Mouse (Mus musculus) G1E (cell line): ENCODE results near the gene Rabif. TPM values are rescaled to one million over a fixed set of nuclear protein-coding genes. Genes with fewer than 3 reads are reported as not detected.

Experiments used
- ATAC-seq: 2 replicates; pipeline ENCODE4 v1.8.0; 2016; ENCODE audit warnings: mild to moderate bottlenecking; ENCODE audit not compliant: insufficient number of reproducible peaks, poor library complexity, low FRiP score, severe bottlenecking; ENCODE audit errors: extremely low read depth
- DNase-seq: peaks from one replicate; pipeline ENCODE4 v3.0.0; 2012; ENCODE audit warnings: low spot score
- H3K27me3 ChIP-seq: 2 replicates; pipeline ENCODE4 v1.6.1; 2012; ENCODE audit warnings: mild to moderate bottlenecking, low read length, inconsistent platforms; ENCODE audit not compliant: insufficient read depth
- H3K36me3 ChIP-seq: replicated peaks from 2 replicates; pipeline ENCODE3; 2012; ENCODE audit warnings: mild to moderate bottlenecking, inconsistent platforms
- H3K4me1 ChIP-seq: 2 replicates; pipeline ENCODE4 v1.6.1; 2012; ENCODE audit warnings: low read depth, low read length, inconsistent platforms, mixed read lengths; ENCODE audit not compliant: insufficient read depth
- H3K4me3 ChIP-seq: 2 replicates; pipeline ENCODE4 v1.5.1; 2012; ENCODE audit warnings: low read depth, mild to moderate bottlenecking, inconsistent platforms, low read length, moderate library complexity, mixed read lengths
- H3K9me3 ChIP-seq: replicated peaks from 2 replicates; pipeline ENCODE4 v1.6.1; 2012; ENCODE audit warnings: inconsistent platforms
- CTCF ChIP-seq: IDR thresholded peaks from 2 replicates; pipeline ENCODE4 v1.5.1; 2012; ENCODE audit warnings: low read depth, low read length, inconsistent platforms, mixed read lengths
- GATA1 ChIP-seq: IDR thresholded peaks from 2 replicates; pipeline ENCODE4 v1.6.1; 2012; ENCODE audit warnings: borderline replicate concordance, low read length, inconsistent platforms, mixed read lengths
- GATA2 ChIP-seq: IDR thresholded peaks from 2 replicates; pipeline ENCODE4 v1.6.1; 2012; ENCODE audit warnings: low read depth, low read length, inconsistent platforms, borderline replicate concordance
- POLR2AphosphoS5 ChIP-seq: IDR thresholded peaks from 2 replicates; pipeline ENCODE4 v1.6.1; 2012; ENCODE audit warnings: low read depth, low read length, inconsistent platforms; ENCODE audit not compliant: insufficient replicate concordance
- TAL1 ChIP-seq: conservative IDR thresholded peaks from 2 replicates; pipeline ENCODE4 v1.6.1; 2012; ENCODE audit warnings: low read depth, low read length, inconsistent platforms, mixed read lengths
- polyA plus RNA-seq: library from polyadenylated mRNA; stranded (reverse); fragments of >175 nt; gene quantifications from 2 replicates; pipeline ENCODE4 v1.2.3, GENCODE M21; 2012
- total RNA-seq, 2 experiments: library from RNA; stranded (forward) in 1 of 2; stranded (reverse) in 1 of 2; fragments of 200-1000 nt in 1 of 2; fragments of >200 nt in 1 of 2; fragmentation: Nextera tagmentation in 1 of 2; gene quantifications; 2 replicates each; pipeline ENCODE4 v1.2.3; 2014 to 2017

The Rabif gene
- total and polyA plus RNA-seq, 3 experiments: 9.2 to 32.2 (median 24.7) TPM

DNA sequence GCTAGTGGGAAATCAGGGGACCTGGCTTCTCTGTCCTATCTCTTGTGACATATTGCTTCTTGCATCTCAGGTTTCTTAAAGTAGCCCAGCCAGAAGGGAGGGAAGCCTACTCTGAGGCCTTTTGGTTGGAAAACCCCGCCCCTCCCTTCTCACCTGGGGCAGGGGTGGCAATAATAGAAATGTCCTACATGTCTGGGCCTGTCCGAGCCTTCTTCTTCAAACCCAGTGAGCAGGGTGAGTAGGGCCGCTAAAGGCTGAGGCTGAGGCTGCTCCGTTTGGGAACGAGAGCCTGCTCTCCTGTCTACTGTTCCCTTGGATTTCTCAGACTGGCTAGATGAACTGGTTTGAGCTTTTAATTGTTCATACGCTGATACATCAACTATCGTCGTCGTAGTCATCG is 46.2 kb downstream of the Rabif start:
- Histone ChIP-seq H3K4me1 (0 out of 2 replicates have a peak, but pooled peaks cover 2% of the 10 kb centered on the region), H3K27me3 (peaks cover 40% of the 10 kb centered on the region), H3K9me3 (peaks cover 9% of the 10 kb centered on the region), H3K36me3 (no peaks in the 10 kb centered on the region), H3K4me3 (no peak overlapping the region)
- TF ChIP-seq CTCF (no peak), TAL1 (no peak)
- DNase-seq: no peak
- ATAC-seq: no peak

DNA sequence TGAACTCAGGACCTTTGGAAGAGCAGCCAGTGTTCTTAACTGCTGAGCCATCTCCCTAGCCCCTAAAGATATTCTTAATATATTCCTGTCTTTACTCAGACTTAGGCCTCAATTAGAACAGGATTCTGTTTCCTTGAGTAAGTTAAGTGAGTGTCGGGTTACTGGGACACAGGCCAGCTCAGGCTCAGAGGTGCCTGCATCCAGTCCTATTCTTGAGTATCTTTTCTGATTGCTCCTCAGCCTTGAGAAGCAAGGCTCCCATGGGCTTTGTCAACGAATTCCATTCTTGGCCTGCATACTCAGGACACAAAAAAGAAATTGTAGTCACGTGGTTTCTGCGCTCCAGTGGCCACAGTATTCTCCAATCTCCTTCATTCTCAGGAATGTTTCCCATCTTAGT is 53.8 kb downstream of the Rabif start:
- Histone ChIP-seq H3K36me3 (no peaks in the 10 kb centered on the region), H3K9me3 (peaks cover 9% of the 10 kb centered on the region), H3K27me3 (peaks cover 31% of the 10 kb centered on the region), H3K4me3 (no peak overlapping the region), H3K4me1 (peaks cover 8% of the 10 kb centered on the region)
- TF ChIP-seq CTCF (no peak), POLR2AphosphoS5 (no peak), GATA2 (no peak), TAL1 (no peak), GATA1 (no peak)
- ATAC-seq (no peak), DNase-seq (no peak)

DNA sequence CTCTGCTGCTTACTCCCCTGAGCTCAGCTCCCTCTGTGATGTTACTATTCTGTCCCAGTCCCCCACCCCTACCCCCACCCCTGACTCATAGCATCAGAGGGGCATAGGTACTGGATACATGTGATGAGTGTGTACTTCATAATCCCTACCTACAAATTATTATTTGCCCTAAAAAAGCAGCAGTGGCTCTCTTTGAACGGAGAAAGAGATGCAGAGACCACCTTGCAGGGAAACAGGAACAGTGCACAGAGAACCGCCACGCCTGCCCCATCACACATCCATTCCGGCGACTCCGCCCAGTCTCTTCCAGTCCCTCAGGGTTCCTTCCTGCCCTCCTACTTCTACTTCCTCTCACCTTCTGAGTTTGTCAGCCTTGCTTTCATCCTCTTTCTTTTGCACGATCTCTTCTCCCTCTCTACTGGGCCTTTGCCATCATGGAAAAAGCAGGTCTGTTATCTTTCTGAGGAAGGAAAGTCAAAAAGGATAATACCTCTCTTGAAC is 55.2 kb downstream of the Rabif start, which contains the start of gene Mgat4e:
Mgat4e (minus strand) TSS at position 51 of the 501 bp plus-strand sequence.
- TF ChIP-seq GATA1 (no peak), GATA2 (no peak), CTCF (no peak), TAL1 (no peak), POLR2AphosphoS5 (no peak)
- H3K4me3 ChIP-seq: no peak within 1 kb of the TSS
- peaks cover 7% of the 10 kb centered on the region for H3K9me3 ChIP-seq
- DNase-seq: no peak
- peaks cover 22% of the 10 kb centered on the region for H3K27me3 ChIP-seq
- no peaks in the 10 kb centered on the region for H3K36me3 ChIP-seq
- peaks cover 11% of the 10 kb centered on the region for H3K4me1 ChIP-seq
- no peak for ATAC-seq

DNA sequence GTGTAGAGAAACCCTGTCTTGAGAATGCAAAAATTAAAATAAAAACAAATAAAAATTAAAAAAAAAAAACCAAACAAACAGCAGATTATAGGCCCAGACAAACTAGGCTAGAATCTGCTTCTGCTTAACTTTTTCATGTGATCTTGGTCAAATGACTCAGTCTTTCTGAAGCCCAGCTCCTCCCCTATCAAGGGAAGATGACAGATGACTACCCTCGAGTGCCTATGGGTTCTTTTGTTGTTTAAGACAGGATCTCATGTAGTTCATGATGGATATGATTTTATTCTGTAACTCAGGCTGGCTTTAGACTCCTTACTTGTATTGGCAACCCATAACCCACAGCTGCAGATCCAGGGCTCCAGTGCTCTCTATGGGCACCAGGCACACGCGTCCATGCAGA is 57.4 kb downstream of the Rabif start:
- DNase-seq: no peak
- ATAC-seq: no peak

DNA sequence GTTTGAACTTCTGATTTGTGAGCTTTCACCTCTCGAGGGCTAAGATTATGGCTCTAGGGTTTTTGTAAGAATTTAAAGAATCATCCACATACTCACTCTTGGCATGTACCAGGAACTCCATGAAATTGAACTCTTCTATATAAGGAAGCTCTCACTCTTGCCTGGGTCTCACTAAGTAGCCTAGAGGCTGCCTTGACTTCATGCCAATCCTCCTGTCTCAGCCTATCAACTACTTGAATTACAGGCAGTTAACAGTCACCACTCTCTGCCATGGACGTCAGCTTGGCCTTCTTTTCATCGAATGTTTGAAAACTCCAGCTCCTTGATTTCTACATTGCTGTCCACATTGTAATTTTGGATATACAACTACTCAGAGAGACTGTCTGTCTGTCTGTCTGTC is 57.9 kb downstream of the Rabif start:
- DNase-seq: no peak
- no peak for TF ChIP-seq POLR2AphosphoS5
- no peak for TF ChIP-seq GATA1
- TF ChIP-seq TAL1: no peak
- no peak for TF ChIP-seq CTCF
- TF ChIP-seq GATA2: no peak

More for the DNA sequence above, 57.4 kb downstream of the Rabif start:
- Histone ChIP-seq H3K27me3 (peaks cover 13% of the 10 kb centered on the region), H3K4me1 (peaks cover 30% of the 10 kb centered on the region), H3K9me3 (no peaks in the 10 kb centered on the region), H3K4me3 (no peak overlapping the region), H3K36me3 (no peaks in the 10 kb centered on the region)
- no peak for TF ChIP-seq GATA1
- no peak for TF ChIP-seq GATA2
- no peak for TF ChIP-seq POLR2AphosphoS5
- TF ChIP-seq TAL1: no peak
- TF ChIP-seq CTCF: no peak

DNA sequence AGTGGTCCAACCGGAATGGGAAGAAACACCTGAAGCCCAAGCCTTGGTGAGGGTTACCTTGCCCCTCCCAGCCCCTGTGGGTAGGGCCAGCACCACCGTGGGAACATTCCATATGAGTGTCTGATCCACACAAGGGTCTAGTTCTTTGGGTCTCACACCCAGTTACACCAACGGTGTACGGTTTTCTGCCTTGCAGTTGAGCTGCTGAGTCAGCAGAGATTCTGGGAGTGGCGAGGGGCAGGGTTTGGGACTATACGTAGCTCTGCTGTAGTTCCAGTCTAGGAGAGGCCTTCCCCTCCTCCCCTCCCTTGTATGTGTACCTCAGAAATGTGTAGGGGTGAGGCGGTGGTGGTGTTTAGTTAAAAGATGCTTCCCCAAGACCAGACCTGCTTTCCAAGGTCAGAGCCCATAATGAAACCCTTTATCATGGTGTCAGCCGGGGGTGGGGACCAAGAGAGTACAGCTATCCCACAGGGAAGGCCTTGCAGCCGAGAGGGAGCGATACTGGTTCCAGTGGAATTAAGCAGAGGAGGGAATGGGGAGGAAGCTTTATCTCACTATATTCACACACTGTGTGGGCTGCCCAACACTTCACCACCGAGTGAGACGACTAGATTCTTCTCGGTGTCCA is 60.9 kb downstream of the Rabif start:
- Histone ChIP-seq H3K36me3 (no peaks in the 10 kb centered on the region), H3K9me3 (no peaks in the 10 kb centered on the region), H3K4me3 (peak overlapping the region; percentile 76; the same call in 1 of the 2 replicates), H3K27me3 (peaks cover 4% of the 10 kb centered on the region), H3K4me1 (peaks cover 46% of the 10 kb centered on the region)
- DNase-seq (peak; percentile 45), ATAC-seq (no peak)
- no peak for TF ChIP-seq GATA1
- no peak for TF ChIP-seq CTCF
- TF ChIP-seq POLR2AphosphoS5: no peak
- no peak for TF ChIP-seq TAL1
- no peak for TF ChIP-seq GATA2

More for the DNA sequence above, 57.9 kb downstream of the Rabif start:
- Histone ChIP-seq H3K36me3 (no peaks in the 10 kb centered on the region), H3K4me1 (peaks cover 34% of the 10 kb centered on the region), H3K9me3 (no peaks in the 10 kb centered on the region), H3K27me3 (peaks cover 12% of the 10 kb centered on the region), H3K4me3 (no peak overlapping the region)
- no peak for ATAC-seq
